Mouse (Mus musculus): ENCODE measurements at regions not wholly inside any gene's neighbourhood (a gene's known extent, or its start where the extent isn't known, plus 50 kb on each side); places are given as distances from the start of the nearest gene placed in this dataset.

- Histone ChIP-seq H3K4me1 (ENCODE audit: control insufficient read depth in 1 of 2, insufficient read depth in 2 of 2) (no peaks in the 10 kb centered on the region), H3K27ac (ENCODE audit: insufficient read depth, low read depth) (no peak overlapping the region), H3K4me3 (replicated peaks in 1 of 3; ENCODE audit: low read depth in 2 of 3, low read length in 2 of 3, poor library complexity in 1 of 3) (no peak overlapping the region), H3K4me2 (ENCODE audit: insufficient read depth, low read depth, poor library complexity, severe bottlenecking) (no peak overlapping the region), H3K36me3 (replicated peaks in 1 of 2; ENCODE audit: control insufficient read depth in 1 of 2, insufficient read depth in 1 of 2, low read length in 1 of 2) (no peaks in the 10 kb centered on the region), H3K79me2 (replicated peaks; ENCODE audit: control insufficient read depth, extremely low read depth, insufficient read depth, poor library complexity, severe bottlenecking) (no peaks in the 10 kb centered on the region), H3K9ac (ENCODE audit: insufficient read depth, low read depth) (no peak overlapping the region), H3K27me3 (replicated peaks) (no peaks in the 10 kb centered on the region), H3K9me3 (replicated peaks; ENCODE audit: low read length) (peaks cover 61% of the 10 kb centered on the region)
- in situ Hi-C loops (cut with MboI; ENCODE audit: low pct_ligation_motif_present, low pct_unique_long_range_greater_than_20kb, low sequenced_read_pairs) (no loop called here), dilution Hi-C loops (cut with MboI; ENCODE audit: extremely low pct_ligation_motif_present, extremely low pct_unique_long_range_greater_than_20kb, low sequenced_read_pairs) (no loop called here)
- peak; percentile 23 for TF ChIP-seq RAD21 (IDR thresholded peaks at IDR 0.05; ENCODE audit: low read depth, low read length)
- TF ChIP-seq CTCF (conservative IDR thresholded peaks at IDR 0.05 in 1 of 2, IDR thresholded peaks at IDR 0.05 in 1 of 2; ENCODE audit: low read depth in 2 of 2, low read length in 2 of 2), result peak in 1 of 2 experiments; percentile 12; a peak in 1 of 4 replicates
- no peak for TF ChIP-seq GABPA (IDR thresholded peaks at IDR 0.05; ENCODE audit: insufficient replicate concordance, low read depth, low read length)
- DNase-seq (ENCODE audit: extremely low read depth), result no peak
Observed at GRCm38 (mm10) chr17:52182706-52183105, 349.6 kb upstream of the Satb1 start.

DNA sequence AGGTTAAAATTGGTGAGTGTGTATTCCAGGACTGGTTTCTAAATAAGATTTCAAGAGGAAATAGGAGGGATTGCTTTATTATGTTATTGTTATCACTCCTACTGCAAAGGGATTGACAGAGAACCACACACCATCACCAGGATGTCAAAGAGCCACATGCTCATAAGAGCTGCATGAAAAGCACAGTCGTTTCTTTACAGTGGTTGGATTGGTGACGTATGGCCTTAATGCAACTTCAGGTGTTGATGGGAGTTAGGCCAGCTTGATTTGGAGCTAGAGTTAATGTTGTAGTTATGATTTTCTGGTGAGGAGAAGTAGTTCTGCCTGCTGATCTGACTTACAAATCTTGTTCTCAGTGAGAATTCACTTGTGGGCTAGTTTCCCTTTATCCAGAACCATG is 344.9 kb upstream of the Satb1 start:
- in situ Hi-C loops (cut with MboI; ENCODE audit: low pct_ligation_motif_present, low pct_unique_long_range_greater_than_20kb, low sequenced_read_pairs) (no loop called here), dilution Hi-C loops (cut with MboI; ENCODE audit: extremely low pct_ligation_motif_present, extremely low pct_unique_long_range_greater_than_20kb, low sequenced_read_pairs) (no loop called here)
- DNase-seq (ENCODE audit: extremely low read depth), result no peak
- no peaks in the 10 kb centered on the region for H3K27me3 ChIP-seq (replicated peaks)
- H3K36me3 ChIP-seq (replicated peaks in 1 of 2; ENCODE audit: control insufficient read depth in 1 of 2, insufficient read depth in 1 of 2, low read length in 1 of 2), result no peaks in the 10 kb centered on the region
- no peaks in the 10 kb centered on the region for H3K4me1 ChIP-seq (ENCODE audit: control insufficient read depth in 1 of 2, insufficient read depth in 2 of 2)
- no peak overlapping the region for H3K27ac ChIP-seq (ENCODE audit: insufficient read depth, low read depth)
- no peak overlapping the region for H3K4me3 ChIP-seq (replicated peaks in 1 of 3; ENCODE audit: low read depth in 2 of 3, low read length in 2 of 3, poor library complexity in 1 of 3)
- H3K79me2 ChIP-seq (replicated peaks; ENCODE audit: control insufficient read depth, extremely low read depth, insufficient read depth, poor library complexity, severe bottlenecking), result no peaks in the 10 kb centered on the region
- no peak for TF ChIP-seq CHD1 (IDR thresholded peaks at IDR 0.05; ENCODE audit: low read depth, low read length)
- no peak for TF ChIP-seq GABPA (IDR thresholded peaks at IDR 0.05; ENCODE audit: insufficient replicate concordance, low read depth, low read length)
- no peak for TF ChIP-seq EP300 (IDR thresholded peaks at IDR 0.05; ENCODE audit: low read length)
- no peak for TF ChIP-seq ZKSCAN1 (IDR thresholded peaks at IDR 0.05; ENCODE audit: borderline replicate concordance, low read depth, low read length)
- TF ChIP-seq MEF2A (IDR thresholded peaks at IDR 0.05; ENCODE audit: borderline replicate concordance, low read depth, low read length), result no peak
- no peak for TF ChIP-seq MAZ (IDR thresholded peaks at IDR 0.05; ENCODE audit: low read depth, low read length)
- TF ChIP-seq HCFC1 (IDR thresholded peaks at IDR 0.05; ENCODE audit: low read depth, low read length), result no peak
- TF ChIP-seq ZMIZ1 (IDR thresholded peaks at IDR 0.05; ENCODE audit: low read depth, low read length), result no peak
- no peak for TF ChIP-seq ZNF384 (IDR thresholded peaks at IDR 0.05; ENCODE audit: low read depth, low read length)
- TF ChIP-seq NELFE (IDR thresholded peaks at IDR 0.05; ENCODE audit: low read depth, low read length), result no peak
- no peak for TF ChIP-seq USF1 (IDR thresholded peaks at IDR 0.05; ENCODE audit: low read depth, low read length)
- H3K9me3 ChIP-seq (replicated peaks; ENCODE audit: low read length), result peaks cover 46% of the 10 kb centered on the region
- H3K4me2 ChIP-seq (ENCODE audit: insufficient read depth, low read depth, poor library complexity, severe bottlenecking), result no peak overlapping the region
- H3K9ac ChIP-seq (ENCODE audit: insufficient read depth, low read depth), result no peak overlapping the region

All from CH12.LX (cell line).